Mouse (Mus musculus) heart, adult 9 months (tissue): ENCODE results near the gene Vat1.
"Not testable (repeated sequence)": the region's sequence is repeated elsewhere in the genome, so short reads cannot be mapped to it uniquely, and the experiment has no call there.

Experiments
- DNase-seq, 2 experiments: peaks; one replicate each; pipeline ENCODE4 v3.0.0; 2022; ENCODE audit warnings: low spot score in 2 of 2

The Vat1 gene

DNA sequence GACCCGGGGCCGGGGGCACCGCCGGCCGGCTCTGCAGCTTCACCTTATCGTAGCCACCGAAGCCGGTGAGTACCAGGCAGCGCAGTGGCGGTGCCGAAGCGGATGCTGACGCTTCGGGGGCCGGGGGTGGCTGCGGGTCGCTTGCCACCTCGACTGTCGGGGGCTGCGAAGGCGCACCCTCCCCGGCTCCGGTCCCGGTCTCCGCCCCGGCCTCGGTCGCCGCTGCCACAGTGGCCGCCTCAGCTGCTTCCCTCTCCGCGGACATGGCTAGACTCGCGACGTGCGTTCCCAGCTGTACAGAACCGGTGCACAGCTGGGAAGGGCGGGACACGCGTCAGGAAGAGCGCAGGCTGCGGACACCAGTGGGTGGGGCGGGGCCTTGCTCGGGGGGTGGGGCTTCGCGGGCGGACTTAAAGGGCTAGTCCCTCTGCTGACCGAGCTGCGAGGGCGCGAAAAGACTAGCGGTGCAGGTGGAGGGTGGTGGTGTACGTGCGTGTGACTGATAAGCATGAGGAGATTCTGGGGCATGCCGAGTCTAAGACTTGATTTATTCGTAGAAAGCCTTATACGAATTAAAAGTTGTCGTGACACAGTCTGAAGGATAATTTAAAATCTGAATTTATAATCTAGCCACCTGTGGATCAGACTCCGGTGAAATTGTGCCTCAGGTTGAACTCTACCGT, at the start of gene Vat1:
Gene Vat1, minus strand, starts transcription at position 362 of the 683 bp plus-strand sequence.
- peak; percentile 68 to 79 for DNase-seq

DNA sequence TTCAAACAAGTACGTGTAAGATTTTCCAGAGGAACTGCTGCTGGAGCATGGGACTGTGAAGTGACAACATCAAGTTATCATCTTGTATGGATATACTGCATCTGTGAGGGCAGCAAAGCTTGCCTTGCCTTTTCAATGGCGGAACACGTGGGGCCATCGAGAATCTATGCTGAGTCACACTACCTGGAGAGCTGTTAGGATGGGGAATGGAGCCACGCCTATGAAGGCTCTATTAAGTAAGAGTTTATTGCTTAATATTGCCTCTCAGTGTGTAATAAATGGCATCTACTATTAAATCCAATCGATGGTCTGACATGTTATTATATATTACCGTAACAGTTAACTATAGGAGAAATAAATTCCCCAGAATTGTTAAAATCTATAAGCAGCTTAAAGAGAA, 41.1 kb upstream of the Vat1 start:
- no peak for DNase-seq

DNA sequence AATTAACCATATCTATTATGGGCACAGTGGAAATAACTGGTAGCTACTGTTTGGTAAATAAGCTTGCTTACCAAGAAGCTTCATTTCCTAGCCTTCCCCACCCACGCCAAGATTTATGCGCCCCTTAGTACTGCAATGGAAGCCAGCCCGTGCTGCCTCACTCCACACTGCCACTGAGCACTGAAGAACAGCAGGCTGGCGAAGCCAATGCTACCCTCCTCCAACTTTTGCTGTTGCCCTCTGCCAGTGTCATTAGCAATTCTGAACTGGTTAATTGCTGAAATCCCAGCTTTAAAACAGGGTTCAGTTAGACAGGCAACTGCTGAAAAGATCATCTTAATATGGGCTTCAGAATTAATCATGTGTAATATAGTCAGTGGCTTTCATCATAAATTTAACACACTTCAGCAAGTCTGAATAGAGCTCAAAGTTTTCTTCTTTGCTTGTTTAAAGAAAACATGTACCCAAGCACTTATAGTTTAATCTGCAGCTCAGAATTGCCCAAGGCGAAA, 40.3 kb upstream of the Vat1 start:
- DNase-seq, result no peak

DNA sequence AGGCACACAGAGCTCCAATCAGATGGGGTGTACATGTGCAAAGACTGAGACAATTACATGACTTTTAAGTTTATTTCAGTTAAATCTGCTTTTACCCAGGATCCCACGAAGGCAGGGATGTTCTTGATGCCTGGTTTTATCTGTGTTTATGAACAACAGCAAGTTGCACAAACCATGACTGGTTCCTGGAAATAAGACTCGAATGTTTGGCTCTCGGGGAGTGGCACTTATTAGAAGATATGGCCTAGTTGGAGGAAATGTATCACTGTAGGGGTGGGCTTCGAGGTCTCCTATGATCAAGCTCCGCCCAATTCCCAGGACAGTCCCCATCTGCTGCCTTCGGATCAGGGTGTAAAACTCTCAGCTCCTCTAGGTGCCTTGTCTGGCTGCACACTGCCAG, 20.1 kb upstream of the Vat1 start:
- DNase-seq, result no peak

DNA sequence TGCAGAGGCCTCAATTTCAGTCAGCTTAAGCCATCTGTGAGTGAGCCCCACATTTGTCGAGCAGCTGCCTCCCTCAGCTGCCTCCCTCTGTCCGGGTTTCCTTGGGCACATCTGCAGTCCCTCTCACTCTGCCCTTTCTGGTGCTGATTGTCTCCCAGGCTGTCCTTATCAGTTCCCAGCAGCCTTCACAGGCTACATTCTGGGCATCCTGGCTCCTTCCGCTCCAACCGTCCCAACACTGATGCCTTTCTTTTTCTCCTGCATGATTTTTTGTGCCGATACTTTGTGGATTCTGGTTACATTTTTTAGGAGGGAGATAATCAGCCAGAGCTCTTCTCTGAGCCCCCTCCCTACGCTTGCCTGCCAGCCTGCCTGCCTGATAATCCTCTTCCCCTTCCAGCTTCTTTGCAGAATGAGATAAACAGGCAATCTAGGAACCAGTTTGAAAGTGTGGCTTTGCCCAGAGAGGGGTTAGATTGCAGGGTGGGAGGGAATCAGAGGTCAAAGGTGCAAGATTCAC, 19.5 kb upstream of the Vat1 start:
- DNase-seq, result no peak

DNA sequence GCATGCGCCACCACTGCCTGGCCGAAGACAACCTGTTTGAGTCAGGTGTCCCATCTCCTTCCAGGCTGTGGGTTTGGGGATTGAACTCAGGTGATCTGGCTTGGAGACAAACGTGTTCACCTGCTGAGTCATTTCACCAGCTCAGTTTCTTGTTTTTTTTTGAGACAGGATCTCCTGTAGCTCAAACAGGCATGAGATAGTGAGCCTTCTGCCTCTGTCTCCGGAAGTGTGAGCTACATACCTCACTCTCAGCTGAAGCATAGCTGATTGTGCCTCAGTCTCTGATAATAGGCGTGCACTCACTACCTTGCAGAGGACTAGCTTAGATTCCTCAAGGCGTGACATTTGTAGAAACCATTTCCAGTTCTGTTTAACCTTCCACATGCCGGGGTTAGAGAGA, 18.8 kb upstream of the Vat1 start:
- DNase-seq, result no peak

DNA sequence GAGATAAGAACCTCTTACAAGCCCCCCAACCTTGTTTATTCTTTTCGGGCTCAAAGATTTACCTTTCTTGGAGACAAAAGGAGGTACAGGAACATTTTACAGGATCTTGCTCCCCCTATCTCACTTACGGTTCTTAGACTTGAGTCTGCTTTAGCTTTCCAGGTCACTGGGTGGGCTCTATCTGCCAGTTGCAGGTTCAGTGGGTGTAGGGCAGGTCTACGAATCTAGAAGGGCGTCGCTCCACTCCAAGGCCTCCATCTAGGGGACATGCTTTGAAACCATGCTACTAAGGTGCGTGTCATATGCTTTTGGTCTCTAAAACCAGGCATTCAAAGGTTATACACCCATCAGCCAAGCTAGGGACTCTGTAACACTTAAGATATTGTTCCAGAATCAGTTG, 18.2 kb upstream of the Vat1 start:
- DNase-seq, result no peak

DNA sequence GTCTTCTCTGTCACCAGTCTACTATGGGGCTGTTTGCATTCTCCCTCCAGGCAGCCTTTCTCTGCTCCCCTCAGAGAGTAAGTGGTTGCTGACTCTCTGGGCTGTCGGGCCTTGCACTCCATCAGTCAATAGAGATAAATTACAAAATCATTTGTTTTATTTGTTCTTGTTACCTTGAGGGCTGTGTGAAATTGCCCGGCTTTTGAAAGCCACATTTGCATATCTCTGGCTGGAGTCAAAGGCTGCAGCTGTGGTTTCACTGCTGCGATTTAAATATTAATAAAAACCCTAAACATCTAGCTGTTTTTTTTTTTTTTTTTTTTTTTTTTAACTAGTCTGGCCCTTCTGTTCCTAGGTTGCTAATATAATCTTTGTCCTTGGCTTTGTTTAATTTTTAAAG, 17.8 kb upstream of the Vat1 start:
- no peak for DNase-seq

DNA sequence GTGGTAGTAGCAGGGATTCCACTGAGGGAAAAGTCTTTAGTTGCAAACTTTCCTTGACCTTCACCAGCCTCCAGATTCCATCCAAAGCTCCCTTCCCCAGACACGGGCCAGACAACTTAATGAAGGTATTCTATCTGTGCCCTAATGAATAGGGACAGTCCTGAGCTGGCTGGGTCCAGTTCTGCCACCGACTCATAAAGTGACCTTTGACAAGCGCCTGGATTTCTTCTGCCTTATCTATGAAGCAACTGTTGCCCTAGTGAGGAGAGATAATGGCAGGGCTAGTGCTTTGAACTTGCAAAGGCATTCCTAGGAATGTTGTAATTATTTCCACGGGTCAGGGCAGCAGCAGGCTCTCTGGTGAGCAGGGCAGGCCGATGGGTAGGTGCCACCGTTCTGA, 14.9 kb upstream of the Vat1 start:
- no peak for DNase-seq

DNA sequence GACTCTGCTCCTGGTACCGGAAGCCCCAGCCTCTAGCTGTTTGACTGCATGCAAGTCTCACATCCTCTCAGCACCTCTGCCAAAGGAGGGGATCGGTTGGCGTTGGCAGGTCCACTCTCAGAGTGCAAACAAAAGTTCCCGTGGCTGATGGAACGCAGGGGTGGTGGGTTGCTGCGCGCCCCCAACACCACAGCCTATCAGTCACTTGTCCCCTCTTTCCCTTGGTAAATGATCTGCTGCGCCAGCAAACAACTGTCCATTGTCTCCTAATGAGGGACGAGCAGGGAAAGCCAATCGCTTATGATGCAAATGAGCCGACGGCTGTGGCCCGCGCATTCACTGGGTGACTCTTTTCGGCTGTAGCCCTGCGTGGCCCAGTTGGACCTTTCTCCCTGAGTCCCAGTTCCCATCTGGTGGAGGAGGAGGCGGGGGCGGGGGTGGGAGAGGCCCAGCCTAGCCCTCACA, 13.2 kb upstream of the Vat1 start:
- no peak for DNase-seq

DNA sequence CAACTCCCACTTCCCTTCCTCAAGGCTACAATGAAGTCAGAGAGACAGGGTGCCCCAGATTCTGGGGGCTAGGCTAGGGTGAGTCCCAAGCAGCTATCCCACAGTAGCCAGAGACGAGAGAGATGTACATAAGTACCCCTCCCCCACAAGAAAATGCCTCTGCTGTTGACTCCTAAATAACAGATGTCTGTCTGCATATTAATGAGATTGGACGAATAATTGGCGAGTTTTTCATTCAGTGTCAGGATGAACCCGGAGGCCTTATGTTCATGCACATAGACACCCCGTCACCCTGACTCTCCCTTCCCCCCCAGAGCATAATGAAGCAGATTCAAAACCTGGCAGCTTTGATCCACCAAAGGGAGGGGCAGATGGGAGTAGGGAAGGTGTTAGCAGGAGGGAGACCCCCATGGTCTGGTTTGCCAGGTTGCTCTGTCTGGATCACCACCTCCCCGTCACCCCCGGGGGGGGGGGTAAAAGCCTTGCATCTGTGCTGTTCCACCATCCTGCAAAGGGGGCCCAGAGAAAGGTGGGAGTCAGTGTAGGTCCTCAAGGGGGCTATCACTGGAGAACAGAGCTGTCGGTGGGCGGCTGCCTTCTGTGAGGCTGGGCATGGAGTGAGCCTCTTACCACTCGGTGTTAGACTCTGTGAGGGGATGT, 11.7 kb upstream of the Vat1 start:
- DNase-seq, result no peak

DNA sequence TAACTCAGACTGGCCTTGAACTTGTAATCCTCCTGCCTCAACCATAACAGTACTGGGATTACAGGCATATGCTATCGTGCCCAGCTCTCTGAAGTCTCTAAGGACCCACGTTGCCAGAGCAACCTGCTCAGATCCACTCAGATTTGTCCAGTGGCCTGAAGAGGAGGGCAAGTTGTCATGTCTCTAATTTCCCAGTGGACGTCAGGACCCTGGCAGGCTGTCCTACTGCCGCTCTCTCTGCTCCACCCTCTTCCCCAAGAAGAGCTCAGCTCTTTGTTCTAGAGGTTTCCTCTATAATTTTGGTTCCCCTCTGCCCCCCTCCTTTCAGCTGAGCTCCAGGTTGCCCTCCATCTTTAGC, 11.1 kb upstream of the Vat1 start:
- no peak for DNase-seq

DNA sequence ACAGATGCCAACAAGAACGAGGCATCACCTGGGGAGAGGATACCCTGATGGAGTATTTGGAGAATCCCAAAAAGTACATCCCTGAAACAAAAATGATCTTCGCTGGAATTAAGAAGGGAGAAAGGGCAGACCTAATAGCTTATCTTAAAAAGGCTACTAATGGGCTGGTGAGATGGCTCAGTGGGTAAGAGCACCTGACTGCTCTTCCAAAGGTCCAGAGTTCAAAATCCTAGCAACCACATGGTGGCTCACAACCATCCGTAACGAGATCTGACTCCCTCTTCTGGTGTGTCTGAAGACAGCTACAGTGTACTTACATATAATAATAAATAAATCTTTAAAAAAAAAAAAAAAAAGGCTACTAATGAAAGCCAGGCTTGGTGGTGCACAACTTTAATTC, 10.3 kb upstream of the Vat1 start:
- DNase-seq, result not testable (repeated sequence)

DNA sequence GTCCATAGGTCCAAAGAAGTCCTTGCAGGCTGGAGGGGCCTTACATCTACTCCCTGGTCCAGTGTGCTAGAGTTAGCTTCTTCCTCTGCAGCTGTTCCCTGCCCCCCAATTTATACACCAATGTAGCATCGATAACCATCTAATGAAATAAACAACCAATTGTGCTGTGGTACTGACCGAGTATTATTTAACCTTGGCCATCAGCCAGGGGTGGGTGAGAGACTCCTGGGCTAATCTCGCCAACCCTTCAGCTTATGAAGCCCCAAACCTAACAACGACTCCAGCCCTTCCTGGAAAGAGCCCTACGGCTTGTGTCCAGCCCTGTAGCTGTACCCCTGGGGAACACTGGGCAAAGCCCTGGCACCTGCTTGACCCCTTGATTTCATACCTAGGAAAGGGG, 8.3 kb upstream of the Vat1 start:
- no peak for DNase-seq

DNA sequence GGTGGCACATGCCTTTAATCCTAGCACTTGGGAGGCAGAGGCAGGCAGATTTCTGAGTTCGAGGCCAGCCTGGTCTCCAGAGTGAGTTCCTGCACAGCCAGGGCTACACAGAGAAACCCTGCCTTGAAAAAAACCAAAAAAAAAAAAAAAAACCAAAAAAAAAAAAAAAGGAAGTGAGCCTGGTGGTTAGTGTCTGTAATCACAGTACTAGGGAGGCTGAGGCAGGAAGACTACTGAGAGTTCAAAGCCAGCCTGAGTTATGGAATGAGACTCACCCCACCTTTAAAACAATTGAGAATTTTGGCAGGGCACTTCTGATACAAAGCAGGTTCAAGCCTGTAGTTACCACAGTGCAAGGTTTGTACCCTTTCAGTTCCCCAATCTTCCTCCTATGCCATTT, 7.7 kb upstream of the Vat1 start:
- not testable (repeated sequence) for DNase-seq

DNA sequence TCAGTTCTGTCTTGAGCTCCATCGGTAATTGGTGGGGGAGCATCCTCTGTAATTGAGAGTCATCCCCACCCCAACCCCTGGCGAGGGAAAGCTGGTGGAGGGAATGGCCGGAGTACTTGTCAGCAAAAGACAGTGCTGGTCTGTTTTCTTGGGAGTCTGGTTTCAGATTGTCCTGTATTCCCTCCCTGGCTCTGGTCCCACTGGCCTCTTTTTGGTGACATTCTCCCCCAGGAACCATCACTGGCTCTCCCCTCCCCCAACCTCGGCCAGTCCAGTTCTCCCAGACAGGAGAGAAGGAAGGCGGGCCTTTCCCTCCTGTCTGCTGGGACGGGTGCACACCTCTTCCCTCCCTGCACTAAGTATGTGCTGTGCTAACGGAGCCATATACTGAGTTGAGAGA, 6.3 kb upstream of the Vat1 start:
- no peak for DNase-seq

DNA sequence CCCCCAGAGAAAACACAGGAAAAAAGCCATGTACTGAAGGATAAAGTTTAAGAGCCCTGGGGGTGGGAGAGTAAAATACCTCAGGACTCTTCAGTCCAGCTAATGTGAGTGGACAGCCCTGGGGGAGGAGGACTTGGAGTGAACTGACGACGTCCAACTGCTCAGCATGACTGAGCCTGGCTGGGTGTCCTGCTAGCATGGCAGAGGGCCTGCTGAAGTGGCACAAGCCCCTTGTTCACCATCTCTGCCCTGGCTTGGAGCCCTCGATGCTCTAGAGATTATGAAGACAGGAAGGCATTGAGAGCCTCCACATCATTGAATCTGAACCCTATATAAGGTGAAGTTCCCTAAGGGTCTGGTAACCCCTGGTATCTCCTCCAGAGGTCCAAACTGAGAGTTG, 5.9 kb upstream of the Vat1 start:
- DNase-seq, result no peak

DNA sequence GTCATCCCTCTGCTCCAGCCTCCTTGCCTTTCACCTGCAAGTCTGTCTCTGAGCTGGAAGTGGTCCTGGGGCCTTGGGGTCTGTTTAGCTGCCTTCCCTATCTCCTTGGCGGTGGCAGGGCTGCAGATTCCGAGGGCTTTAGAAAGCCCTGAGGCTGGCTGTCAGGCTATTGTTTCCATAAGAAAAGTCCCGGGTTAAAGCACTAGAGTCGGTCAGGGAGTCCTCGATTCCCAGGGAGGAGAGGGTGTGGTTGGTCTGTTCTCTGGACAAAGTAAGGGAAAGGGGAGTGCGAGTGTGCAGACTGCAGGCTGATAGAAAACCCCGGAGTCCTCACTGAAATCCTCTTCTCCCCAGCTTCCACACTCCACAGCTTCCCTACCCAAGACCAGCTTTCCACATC, 4.2 kb upstream of the Vat1 start:
- no peak for DNase-seq

DNA sequence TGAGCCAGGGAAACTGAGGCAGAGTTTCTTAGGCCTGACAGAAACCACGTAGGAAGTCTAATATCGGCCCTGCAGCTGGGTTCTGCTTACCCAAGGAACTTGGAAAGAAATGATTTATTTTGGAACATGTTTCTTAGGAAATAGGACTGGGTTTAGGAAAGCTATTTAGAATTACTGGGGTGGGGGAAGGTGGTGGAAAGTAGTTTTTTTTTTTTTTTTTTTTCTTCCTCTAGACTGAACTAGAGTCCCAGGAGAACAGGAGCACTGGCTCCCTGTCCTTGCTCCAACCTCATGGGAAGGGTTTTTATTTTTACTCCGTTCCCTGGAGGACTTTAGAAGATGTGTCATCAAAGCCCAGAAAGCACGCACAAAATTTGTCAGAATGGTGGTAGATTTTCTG, 3.1 kb upstream of the Vat1 start:
- DNase-seq, result no peak

DNA sequence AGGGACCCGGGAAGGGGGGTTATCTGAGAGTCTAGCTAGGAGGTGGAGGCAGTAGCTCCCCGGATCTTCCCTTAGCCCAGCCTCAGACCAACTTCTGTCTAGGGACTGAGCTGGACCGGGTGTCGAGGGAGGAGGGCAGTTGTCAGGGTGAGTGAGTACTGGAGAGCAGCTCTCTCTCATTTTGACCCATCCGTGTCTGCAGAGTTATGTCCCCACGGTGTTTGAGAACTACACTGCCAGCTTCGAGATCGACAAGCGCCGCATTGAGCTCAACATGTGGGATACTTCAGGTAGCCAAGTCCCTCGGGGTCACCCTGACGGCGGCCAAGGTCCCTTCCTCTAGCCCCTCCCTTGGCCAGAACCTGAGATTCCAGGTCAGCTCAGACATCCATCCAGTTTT, 2.7 kb upstream of the Vat1 start:
- no peak for DNase-seq

DNA sequence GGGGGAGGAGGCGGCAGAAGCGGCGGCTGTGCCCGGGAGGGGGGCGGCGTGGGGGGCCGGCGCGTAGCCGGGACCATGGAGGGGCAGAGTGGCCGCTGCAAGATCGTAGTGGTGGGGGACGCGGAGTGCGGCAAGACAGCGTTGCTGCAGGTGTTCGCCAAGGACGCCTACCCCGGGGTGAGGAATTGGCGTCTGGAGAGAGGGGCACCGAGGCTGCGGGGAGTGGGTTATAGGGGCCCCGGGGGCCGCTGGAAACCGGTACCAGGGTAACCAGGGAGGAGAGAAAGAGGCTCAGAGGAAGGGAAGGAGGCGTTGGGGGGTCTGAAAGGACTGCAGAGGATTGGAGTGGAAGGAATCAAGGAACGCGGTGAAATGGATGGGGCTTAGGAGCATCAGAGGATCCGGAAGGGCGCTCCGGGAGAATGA, 2.2 kb upstream of the Vat1 start:
- DNase-seq, result peak in 1 of 2 experiments; percentile 40

DNA sequence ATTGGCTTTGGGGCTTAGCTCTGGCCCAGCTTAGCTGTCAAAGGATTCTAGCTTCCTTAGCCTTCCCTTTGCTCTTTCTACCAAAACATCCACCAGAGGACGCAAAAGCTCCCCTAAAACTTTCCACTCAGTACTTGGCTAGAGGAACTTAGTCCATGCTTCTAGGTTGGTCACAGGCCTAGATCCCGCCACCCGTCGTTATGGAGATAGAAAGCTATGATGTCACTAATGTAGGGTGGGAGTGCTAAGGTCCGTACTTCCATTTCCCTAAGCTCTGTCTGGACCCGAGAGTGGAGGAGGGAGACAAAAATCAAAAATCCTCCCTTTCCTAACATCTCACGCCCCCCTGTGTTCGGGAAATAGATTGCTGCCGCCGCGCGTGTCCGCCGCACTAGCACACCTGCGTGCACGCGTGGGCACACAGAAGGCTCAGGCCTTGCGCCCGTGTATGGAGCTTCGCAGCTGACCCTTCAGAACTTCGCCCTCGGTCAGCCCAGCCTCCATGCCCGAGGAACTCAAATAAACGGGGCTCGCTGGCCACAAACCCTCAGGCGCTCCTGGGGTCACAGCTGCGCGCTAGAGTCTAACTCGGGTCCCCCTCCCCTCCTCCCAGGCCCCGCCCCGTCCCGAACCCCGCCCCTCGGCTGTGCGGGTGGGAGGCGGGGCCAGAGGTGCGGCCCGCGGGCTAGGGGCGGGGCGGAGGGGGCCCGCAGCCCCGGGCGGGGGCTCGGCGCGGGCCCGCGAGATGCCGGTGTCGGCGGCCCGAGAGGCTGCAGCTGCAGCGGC, 1.6 kb upstream of the Vat1 start:
- peak; percentile 70 to 73 for DNase-seq

DNA sequence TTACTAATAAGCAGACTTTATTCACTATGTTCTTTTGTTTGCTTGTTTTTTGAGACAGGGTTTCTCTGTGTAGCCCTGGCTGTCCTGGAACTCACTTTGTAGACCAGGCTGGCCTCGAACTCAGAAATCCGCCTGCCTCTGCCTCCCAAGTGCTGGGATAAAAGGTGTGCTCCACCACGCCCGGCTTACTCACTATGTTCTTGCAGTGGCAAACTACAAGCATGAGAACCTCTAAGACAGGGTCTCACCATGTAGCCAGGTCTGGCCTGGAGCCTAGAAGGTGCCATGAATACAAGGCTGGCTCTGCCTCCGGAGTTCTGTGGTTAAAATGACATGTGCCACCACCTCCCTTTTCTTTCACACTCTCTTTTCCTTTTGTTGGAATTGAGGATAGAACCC, 521 bp upstream of the Vat1 start:
- DNase-seq, result not testable (repeated sequence)
